Mouse (Mus musculus) left cerebral cortex, adult 8-10 months (tissue): ENCODE results near the gene Clps. TPM values are rescaled to one million over a fixed set of nuclear protein-coding genes. Genes with fewer than 3 reads are reported as not detected.
A peak's percentile ranks its signal among the peaks of the same experiment; 100 is the strongest.

Experiments used
- DNase-seq, 2 experiments: peaks; one replicate each; pipeline ENCODE4 v3.0.0; 2022; ENCODE audit warnings: low spot score in 2 of 2
- total RNA-seq, 4 experiments: library from RNA; stranded (reverse); gene quantifications; 2 replicates each; pipeline ENCODE4 v1.2.4; 2022

Clps gene
- total RNA-seq, 4 experiments from 2014 or later: not detected

DNA sequence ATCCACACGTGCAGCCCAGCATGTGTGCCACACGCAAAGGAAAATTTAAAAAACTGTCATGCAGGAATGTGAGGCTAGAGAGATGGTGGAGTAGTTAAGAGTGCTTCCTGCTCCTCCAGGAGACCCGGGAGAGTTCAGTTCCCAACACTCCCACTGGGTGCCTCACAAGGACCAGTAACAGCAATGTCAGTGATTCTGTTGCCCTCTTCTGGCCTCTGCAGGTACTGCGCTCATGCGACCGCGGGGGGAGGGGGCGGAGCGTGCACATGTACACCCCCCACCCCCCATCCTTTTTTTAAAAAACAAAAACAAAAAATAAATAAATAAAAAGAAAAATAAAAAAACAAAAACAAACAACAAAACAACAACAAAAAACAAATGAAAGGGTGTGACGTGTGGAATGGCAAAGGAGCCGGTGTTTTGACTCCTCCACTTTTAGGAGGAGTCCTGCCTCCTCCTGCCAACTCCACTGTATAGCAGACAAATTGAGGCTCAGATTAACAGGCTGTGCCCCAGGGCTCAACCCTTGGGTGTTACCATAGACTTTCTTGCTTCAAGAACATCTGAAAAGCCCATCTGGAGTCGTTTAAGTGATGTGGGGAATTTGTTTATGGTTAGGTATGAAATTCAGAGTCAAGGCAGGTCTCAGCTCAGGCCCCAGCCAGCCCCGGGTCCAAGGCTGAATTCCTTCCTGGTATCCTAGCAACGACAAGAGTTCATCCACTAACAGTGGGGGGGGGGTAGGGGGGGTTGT, 7.3 kb downstream of the Clps start:
- peak; percentile 45 to 55 for DNase-seq

DNA sequence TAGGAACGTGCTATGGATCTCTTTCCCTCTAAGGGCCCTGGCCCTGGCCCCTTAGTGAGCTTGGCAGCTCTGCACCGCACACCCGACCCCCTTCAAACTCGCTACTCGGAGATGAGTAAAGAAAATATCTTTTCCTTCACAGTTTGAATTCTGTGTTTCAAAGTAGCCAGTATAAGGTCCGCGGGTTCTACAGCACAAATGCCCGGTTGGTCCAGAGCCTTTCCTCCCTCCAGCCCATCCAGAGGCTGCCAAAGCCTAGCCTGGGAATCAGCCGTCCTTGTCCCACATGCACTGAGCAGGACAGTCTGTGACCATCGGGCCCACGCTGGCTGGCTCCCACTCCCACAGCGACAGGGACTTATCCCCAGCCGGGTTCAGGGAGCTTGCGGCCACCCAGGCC, 11.5 kb downstream of the Clps start, which contains the start of gene Clpsl2:
Gene Clpsl2 (plus strand): TSS at position 301 of the 400 bp plus-strand sequence.
- DNase-seq: no peak

DNA sequence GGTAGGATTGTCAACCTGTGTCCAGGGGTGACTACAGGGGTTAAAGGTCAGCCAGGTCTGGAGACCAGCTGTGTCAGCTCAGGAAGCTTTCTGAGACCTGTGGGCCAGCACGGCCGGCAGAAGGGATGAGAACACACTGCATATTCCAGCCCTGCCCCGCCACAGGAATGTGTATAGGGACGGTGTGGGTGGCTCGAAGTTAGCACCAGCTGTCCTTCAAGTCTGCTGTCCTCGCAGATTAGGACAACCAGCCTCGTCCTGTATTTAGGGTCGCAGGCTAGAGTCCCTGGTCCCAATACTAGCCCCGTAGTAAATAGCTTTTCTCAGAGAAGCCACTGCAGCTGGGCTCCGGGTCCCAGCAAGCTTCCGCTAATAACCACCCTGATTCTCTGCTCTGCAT, 12.0 kb downstream of the Clps start:
- no peak for DNase-seq

DNA sequence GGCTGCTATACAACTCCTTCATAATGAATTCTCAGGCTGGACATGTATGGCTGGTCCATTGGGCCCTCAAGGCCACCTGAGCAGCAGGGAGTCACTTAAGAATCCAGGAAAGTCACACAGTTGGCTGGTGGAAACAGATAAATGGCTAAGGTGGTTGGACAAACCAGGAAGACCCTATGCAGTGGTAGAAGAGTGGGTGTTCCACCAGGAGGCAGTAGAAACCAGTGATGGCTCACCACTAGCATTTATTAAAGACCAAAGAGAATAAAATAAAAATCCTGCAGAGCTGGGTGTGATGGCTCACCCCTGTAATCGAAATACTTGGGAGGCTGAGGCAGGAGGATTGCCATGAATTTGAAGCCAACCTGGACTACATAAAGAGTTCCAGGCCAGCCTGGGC, 13.6 kb downstream of the Clps start:
- DNase-seq: no peak

DNA sequence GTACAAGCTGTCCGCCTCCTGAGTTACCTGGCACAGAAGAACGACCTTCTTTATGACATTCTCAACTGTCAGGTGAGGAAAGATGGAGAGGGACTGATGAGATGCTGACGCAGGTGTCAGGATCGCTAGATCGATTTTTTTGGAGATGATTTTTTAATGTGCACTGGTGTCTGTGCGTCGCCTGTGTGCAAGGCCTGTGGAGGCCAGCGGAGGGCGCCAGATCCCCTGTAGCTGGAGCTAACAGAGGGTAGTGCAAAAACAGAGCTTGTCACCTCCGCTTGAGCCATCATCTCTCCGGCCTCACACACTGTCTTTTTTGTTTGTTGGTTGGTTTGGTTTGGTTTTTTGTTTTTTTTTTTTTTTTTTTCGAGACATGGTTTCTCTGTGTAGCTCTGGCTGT, 22.7 kb downstream of the Clps start:
- DNase-seq: no peak

DNA sequence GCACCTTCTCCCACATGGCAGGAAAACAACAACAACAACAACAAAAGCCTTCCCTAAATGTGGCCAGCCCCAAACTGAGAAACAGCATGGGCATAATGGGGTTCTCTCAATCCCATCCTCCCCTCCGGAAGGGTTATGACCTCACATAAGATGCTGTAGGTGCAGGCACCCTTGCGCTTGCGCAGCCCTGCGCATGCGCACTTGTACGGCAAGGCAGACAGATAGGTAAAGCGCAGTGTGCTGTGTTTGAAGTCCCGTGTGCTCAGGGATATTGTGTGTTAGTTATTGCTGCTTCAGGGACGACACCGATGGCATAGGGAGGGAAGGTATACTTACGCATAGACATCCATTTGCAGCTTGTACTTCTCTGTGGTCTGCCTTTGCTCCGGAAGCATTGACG, 27.2 kb downstream of the Clps start:
- no peak for DNase-seq

DNA sequence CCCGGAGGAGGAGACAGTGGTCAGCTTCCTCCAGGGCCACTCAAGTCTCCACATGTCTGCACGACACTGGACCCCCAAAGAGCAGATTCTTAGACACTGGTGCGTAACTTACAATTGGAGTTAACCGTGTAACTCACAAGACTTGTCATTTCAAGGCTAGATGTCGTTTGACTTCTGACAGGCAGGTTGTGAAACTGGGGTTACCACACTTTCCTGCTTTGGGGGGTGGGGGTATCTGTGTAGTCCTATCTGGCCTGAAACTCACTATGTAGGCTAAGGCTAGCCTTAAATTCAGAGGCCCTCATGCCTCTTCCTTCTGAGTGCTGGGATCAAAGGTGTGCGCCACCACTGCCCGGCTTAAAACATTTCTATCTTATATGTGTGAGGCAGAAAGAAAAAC, 28.0 kb downstream of the Clps start:
- DNase-seq: no peak

DNA sequence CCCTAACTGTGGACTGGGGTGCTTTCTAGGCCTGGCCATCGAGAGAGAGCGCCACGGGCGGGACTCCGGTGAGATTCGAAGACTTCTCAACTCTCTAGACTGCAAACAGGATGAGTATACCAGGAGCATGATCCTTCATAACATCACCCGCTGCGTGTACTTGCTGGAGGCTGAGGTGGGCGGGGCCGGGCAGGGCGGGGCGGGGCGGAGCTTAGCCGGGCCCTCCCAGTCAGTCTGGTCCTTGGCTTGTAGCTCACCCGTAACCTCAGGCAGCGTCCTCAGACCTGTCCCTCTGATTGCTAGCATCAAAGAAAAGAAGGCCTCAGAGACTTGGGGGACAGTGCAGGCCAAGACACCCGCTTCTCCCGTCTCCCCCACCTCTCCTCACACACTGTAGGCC, 28.6 kb downstream of the Clps start:
- DNase-seq: no peak

DNA sequence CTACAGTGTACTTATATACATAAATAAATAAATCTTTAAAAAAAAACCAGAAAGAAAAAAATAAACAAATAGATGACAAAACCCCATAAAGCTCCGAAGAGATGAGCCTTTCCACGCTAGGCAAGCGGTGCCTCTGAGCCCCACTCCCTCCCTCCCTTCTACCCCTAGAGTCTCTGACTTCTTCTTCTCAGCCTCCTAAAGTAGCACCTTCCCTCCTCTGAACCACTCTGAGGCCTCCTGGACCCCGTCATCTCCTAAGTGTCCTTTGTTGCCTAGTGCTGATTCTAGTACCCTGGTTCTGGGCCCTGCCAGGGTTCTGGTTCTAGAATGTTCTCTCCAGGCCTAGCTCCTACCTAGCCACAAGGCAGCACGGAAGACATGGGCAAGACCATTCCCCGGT, 30.1 kb downstream of the Clps start, which contains the start of gene Armc12:
Gene Armc12 (plus strand): TSS at position 301 of the 400 bp plus-strand sequence.
- DNase-seq: no peak

DNA sequence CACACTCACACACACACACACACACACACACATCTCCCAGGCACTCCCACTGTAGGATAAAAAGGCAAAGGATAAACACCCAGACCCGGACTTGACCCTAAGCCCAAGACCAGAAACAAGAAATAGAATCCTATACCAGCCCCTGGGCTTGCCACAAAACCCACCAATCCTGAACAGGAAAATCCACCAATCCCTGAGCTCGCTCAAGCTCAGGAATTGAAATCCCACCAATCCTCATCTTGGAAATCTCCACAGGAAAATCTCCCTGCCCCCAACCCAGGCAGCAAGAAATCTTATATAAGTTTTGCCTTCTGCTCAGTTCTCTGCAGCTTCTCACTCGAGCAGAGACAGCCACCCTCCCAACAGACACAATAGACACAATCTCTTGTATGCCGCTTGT, 31.4 kb downstream of the Clps start:
- DNase-seq: no peak

DNA sequence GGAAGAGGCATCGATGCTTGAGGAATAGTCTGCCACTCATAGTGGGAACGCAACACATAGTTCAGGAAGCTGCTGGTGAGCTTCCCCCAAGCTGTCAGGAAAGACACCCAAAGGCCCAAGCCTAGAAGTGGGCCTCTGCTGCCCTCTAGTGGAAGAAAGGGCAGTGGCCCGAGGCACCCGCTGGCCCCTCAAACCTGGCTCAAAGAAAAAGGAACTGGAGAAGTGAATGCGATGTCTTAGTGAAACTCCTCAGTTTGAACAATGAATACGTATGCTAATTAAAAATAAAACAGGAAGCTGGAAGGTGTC, 32.6 kb downstream of the Clps start:
- peak; percentile 54 to 73 for DNase-seq

DNA sequence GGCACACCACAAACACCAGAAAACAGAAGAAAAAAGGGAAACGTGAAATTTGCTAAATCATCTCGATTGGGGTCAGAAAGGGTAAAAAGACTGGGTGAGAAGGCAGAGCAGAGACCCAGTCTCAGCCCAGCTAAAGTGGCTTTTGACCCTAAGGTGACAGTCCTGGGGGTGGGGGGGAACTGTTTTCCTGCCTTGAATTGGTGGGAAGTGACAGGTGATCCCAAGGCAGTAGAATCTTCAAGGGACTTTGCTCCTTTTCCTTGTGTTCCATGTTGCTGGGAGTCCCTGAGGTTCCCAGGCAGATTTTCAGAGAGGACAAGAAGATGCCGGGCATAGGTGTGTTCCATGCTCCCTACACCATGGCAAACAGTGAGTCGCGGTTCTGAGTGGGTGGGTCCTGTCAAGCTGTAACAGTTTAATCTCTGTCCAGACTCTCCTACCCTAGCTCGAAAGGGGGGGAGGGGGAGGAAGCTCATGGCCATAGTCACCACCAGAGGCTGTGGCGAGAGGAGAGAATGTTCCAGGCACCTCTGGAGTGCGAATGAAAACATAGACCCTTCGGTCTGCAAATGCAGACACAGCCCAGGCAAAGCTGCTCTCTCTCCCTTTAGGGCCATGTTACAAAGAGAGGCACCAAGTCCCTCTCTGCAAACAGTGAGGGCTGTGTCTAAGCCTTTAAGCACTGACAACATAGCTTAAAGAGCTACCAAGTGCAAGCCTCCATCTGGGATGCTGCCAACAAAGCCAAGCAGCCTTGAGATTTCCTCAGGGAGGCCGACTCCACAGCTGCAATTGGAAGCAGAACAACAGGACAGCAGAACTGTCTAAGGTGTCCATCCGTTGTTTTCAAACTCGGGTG, 33.2 kb downstream of the Clps start:
- DNase-seq: no peak

DNA sequence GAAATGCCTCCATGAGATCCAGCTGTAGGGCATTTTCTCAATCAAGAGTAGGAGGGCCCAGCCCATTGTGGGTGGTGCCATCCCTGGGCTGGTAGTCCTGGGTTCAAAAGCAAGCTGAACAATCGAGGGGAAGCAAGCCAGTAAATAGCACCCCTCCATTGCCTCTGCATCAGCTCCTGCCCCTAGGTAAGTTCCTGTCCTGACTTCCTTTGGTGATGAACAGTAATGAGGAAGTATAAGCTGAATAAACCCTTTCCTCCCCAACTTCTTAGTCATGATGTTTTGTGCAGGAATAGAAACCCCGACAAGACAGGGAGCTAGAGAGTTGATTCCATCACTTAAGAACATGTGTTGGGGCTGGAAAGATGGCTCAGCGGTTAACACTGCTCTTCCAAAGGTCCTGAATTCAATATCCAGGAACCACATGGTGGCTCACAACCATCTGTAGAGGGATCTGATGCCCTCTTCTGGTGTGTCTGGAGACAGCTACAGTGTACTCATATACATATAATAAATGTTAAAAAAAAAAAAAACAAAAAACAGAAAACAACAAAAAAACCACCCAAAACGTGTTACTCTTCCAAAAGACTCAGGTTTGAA, 35.6 kb downstream of the Clps start:
- no peak for DNase-seq

DNA sequence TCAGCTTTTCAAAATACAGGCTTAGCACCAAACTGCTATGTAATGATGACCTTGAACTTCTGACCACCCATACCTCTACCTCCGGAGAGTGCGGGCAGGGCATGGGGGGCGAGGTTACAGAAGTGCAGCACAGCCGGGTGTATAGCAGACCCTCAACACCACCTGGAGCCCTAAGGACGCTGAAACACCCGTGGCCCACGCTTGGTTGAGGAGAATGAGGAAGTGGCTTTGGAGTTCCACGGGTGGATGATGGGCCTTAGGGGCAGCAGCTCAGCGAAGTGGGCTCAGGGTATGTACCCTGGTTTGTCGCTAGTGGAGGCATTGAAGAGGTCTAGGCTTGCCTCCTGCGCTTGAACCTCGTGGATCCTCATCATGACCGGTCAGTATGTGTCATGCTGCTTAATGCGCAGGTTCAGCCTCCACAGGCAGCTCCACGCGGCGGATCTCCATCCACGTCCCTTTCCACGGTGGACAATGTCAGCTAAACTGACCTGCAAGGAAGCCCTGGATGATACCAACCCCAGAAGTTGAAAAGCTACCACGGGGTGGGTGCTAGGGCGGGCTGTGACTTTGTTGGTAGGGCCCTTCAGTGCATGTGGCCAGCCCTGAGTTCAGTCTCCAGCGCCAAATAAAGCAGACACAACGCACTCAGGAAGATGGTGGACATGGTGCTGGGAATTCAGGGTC, 36.4 kb downstream of the Clps start:
- DNase-seq: no peak

DNA sequence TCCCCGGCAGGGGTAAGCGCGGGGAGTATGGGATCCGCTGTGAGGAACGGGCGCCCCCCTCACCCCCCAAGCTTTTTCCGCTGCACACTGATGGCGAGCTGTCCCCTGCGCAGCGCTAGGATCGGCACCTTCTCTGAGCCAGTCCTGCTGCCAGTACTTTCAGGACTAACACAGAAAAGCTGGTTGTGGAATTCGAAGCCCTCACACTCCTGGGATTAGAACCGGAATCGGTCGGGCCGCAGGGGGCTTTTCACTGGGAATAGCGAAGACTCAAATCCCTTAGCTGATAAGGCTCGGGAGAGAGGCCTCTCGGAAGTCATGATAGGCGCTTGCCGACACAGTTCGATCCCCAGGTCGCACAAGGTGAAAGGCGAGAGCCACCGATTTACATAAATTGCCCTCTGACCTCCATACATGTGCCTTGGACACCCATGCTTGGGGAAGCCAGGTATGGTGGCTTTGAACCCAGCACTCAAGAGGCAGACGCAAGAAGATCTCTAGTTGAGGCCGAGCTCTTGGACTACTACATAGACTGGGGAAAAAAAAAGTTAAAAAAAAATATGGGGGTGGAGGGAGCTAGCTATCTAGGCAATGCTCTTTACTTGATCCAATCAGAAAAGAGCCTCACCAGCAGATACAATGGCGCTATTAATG, 37.1 kb downstream of the Clps start:
- DNase-seq: no peak

DNA sequence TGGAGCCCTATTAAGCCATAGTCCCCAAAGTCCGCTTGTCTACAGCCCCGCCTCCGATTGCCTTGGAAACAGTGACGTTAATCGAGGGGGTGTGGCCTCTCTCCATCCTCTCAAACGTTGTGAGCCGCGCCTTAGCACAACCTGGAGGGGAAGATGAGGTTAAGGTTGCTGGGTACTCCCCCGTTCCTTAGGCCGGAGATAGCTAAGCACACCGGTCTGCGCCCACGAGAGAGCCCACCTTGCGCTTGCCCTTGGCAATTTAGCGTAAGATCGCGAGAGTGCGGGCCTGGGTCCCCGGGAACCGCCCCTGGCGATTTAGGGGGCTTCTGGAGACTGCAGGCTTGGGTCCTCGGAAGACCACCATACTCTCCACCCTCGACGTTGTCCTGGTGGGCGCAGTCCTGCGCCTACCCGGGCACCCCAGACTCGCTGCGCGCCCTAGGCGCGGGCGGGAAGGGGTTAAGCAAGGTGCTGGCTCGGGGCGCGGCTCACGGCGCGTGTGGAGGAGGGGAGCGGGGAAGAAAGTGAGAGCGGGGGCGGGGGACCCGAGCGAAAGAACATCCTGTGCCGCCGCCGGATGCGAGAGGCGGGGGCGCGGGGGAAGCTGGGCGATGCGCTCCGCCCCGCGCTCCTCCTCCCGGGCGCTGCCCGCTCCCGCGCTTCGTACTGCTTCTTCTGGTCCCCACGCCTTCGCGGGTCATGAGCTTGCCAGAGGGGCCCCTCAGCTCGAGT, 37.8 kb downstream of the Clps start:
- DNase-seq: peak; percentile 86 to 89

DNA sequence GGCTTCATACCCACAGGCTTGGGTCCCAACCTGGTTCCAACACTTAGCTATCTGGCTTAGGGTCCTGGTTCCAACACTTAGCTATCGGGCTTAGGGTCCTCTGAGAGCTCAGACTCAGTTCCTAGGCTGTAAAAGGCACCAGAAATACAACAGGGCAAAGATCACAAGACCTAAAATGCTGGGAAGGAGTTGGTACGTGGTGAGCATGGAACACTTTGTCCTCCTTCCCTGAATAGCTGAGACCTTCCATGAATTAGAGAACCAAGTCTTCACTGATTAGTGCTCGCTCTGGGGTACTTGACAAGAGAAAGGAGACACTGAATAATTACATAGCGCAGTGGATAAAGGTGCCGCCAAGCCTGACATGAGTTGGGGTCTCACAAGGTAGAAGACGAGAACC, 38.6 kb downstream of the Clps start:
- DNase-seq: no peak

DNA sequence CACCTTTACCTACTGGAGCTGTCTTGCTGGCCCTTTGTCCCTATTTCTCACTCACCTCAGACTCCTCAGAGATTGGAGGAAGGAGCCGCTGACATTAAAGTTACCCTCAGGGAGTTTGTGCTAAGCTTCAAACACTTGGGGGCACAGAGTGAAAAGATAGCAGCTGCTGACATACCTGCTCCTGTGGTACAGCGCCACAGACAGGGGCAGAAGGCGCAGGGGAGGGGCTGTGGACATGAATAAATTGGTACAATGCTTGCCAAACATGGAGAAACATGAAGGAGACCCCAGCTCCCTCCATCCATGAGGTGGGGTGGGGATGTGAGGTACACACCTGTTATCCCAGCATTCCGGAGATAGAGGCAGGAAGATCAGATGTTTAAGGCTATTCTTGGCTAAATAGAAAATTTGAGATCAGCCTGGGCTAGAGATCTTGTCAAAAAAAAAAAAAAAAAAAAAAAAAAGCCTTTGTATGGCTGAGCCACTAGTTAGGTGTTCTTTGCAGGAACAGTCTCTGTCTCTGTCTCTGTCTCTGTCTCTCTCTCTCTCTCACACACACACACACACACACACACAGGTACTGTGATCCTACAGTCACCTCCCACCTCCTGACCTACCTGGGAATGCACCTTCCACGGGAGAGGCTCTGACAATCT, 39.4 kb downstream of the Clps start:
- no peak for DNase-seq

DNA sequence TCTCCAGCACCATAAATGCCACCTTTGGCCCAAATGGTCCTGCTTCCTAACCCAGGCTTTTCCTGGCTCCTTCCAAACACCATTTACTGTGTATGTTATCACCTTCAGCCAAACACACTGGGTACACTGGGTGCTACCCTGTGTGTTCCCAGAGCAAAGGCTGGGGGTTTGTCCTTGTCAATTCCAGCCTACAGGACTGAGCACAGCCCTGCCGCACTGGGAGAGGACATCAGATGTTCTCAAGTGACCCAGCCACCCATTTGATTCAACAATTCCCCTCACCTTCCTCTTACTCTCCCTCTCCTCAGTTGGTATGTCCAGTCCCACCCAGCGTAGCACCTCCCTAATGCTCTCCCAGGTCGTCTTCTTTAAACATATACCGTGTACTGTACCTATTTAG, 40.0 kb downstream of the Clps start:
- DNase-seq: no peak

DNA sequence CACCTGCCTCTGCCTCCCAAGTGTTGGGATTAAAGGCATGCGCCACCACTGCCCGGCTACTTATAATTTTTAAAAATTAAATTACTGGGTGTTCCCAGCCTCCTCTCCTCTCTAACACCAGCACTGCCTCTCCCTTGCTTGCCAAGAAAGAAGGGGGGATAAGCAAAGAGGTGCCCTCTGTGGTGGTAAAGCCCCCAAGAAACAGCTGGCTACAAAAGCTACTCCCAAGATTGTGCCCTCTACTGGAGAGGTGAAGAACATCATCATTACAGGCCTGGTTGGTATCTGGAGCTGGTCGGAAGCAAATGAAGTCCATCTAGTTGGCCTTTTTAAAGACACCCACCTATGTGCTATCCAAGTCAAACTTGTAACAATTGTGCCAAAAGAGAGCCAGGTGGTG, 40.7 kb downstream of the Clps start:
- DNase-seq: no peak
